Mouse (Mus musculus) erythroblast, embryonic 14.5 days (primary cell): ENCODE results near the gene Sema3d.

Experiments used
- GATA1 ChIP-seq: IDR thresholded peaks from 2 replicates; pipeline ENCODE4 v1.6.1; 2012; ENCODE audit warnings: low read length, inconsistent platforms, mixed read lengths
- TAL1 ChIP-seq: IDR thresholded peaks from 3 replicates; pipeline ENCODE4 v1.6.1; 2012; ENCODE audit warnings: low read length, inconsistent platforms, mixed read lengths

DNA sequence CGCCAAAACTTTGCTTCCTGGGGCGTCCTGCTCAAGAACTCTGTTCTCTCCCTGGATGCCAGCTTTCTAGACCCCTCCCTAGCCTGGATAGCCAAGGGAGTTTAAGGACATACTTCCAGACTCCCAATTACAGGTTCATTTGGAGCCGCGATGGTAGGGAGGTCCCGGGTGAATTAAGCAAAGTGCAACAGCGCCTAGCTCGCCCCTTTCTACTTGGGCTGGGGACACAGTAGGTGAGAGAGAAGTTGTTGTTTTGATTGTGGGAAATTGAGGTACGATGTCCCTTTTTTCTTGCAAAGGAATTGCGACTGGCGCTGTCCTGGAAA is 738 bp downstream of the Sema3d start:
- no peak for TF ChIP-seq GATA1
- TF ChIP-seq TAL1: no peak
